15 mouse cellular contexts compared by ENCODE assay signal in genomic region chr19:32781305-32782071, GRCm38 (mm10).
"Had no signal": no experiment of that assay in that cellular context is flagged by ENCODE, and none has a peak within 500 bp of the region (broad histone marks: within the 10 kb centered on the region; RNA-seq: fewer than 3 reads in every experiment).

No protein-coding gene starts in this region.

- H3K9ac ChIP-seq: limb, embryonic 12.5 days; liver, embryonic 15.5 days; midbrain, embryonic 12.5 days had no signal

- H3K27me3 ChIP-seq: limb, embryonic 12.5 days; liver, embryonic 15.5 days; megakaryocyte, embryonic 14.5 days; midbrain, embryonic 12.5 days had no signal

- H3K27ac ChIP-seq: kidney, postnatal 0 days; limb, embryonic 12.5 days; liver, embryonic 15.5 days; midbrain, embryonic 12.5 days had no signal

- DNase-seq: kidney, adult 9 months; kidney, postnatal 36 days; layer of hippocampus, adult 9-11 months; layer of hippocampus, postnatal 36 days; lung, adult 2 months; lung, postnatal 36 days; right cerebral cortex, postnatal 14 days; thymus, postnatal 36 days had no signal

- H3K36me3 ChIP-seq: midbrain, embryonic 12.5 days had no signal

- H3K4me2 ChIP-seq: limb, embryonic 12.5 days; liver, embryonic 11.5 days; liver, embryonic 15.5 days; midbrain, embryonic 12.5 days had no signal

- H3K4me3 ChIP-seq: limb, embryonic 12.5 days; liver, embryonic 15.5 days; megakaryocyte, embryonic 14.5 days; midbrain, embryonic 12.5 days had no signal

- H3K9me3 ChIP-seq: limb, embryonic 12.5 days; liver, embryonic 15.5 days; megakaryocyte, embryonic 14.5 days; midbrain, embryonic 12.5 days had no signal

- ATAC-seq: intestine, postnatal 0 days had no signal
